Mouse (Mus musculus) heart, embryonic 11.5 days (tissue): ENCODE data around the gene Scn8a. TPM values are rescaled to one million over a fixed set of nuclear protein-coding genes. Genes with fewer than 3 reads are reported as not detected.

Source experiments
- ATAC-seq: fragments of 200-750 bp; cut with Nextera tagmentation; replicated peaks from 2 replicates; pipeline ENCODE4 v1.8.0; 2017; ENCODE audit warnings: moderate library complexity; ENCODE audit not compliant: insufficient number of reproducible peaks, low FRiP score, low TSS enrichment
- H3K27ac ChIP-seq: fragments of 300-500 bp; sonication (generic); 2 replicates; pipeline ENCODE4 v1.5.1; 2014; ENCODE audit warnings: mild to moderate bottlenecking, low read depth, low read length
- H3K27me3 ChIP-seq: fragments of 300-500 bp; sonication (generic); 2 replicates; pipeline ENCODE4 v1.6.1; 2014; ENCODE audit warnings: mild to moderate bottlenecking, low read length, mixed read lengths; ENCODE audit not compliant: control insufficient read depth, insufficient read depth
- H3K36me3 ChIP-seq: fragments of 300-500 bp; sonication (generic); 2 replicates; pipeline ENCODE4 v1.6.1; 2014; ENCODE audit warnings: mild to moderate bottlenecking, low read length, moderate library complexity, mixed read lengths; ENCODE audit not compliant: control insufficient read depth, insufficient read depth
- H3K4me1 ChIP-seq: fragments of 300-500 bp; sonication (generic); 2 replicates; pipeline ENCODE4 v1.6.1; 2014; ENCODE audit warnings: low read length; ENCODE audit not compliant: control insufficient read depth, insufficient read depth
- H3K4me2 ChIP-seq: fragments of 300-500 bp; sonication (generic); 2 replicates; pipeline ENCODE4 v1.6.1; 2014; ENCODE audit warnings: mild to moderate bottlenecking, moderate library complexity
- H3K4me3 ChIP-seq: fragments of 300-500 bp; sonication (generic); 2 replicates; pipeline ENCODE4 v1.5.1; 2014; ENCODE audit warnings: low read depth, low read length
- H3K9ac ChIP-seq: fragments of 300-500 bp; sonication (generic); 2 replicates; pipeline ENCODE4 v1.6.1; 2014; ENCODE audit warnings: mild to moderate bottlenecking, low read depth, low read length, moderate library complexity
- H3K9me3 ChIP-seq: fragments of 300-500 bp; sonication (generic); replicated peaks from 2 replicates; pipeline ENCODE4 v1.6.1; 2016; ENCODE audit warnings: low read length; ENCODE audit not compliant: control insufficient read depth
- WGBS: fragments of 180-500 bp; shearing (Covaris S2); extraction: QIAGEN DNeasy Blood & Tissue Kit; methylation state at CpG from one replicate; pipeline ENCODE4 v1.1.7; 2014; ENCODE audit not compliant: insufficient replicate concordance; 5-methylcytosine and 5-hydroxymethylcytosine counted together
- polyA plus RNA-seq: library from polyadenylated mRNA; unstranded; fragments of >200 nt; fragmentation: Nextera tagmentation; extraction: Ambion mirVana; gene quantifications from 2 replicates; pipeline ENCODE4 v1.2.1, GENCODE M21; 2014

Gene Scn8a
- polyA plus RNA-seq, 1 experiment from 2014 or later, result 1.2 TPM

DNA sequence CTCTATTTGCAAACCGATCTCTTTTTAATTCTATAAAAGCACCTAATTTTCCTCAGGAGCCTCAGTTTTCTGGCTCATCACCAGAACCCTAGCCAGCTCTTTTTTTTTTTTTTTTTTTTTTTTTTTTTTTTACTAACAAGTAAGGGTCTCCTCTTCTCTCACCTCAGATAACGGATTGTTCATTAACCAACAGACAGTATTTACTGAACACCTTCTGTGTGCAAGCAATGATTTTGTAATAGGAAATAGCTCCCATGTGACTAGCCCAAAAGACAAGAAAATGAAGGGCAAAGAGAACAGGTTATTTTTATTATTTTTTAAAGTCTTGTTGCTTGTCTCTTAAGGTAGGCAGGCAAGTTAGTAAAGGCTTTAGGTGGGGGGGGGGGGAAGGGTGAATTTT lies 82.6 kb downstream of the Scn8a start:
- H3K27ac ChIP-seq, result no peak overlapping the region
- no peak overlapping the region for H3K4me3 ChIP-seq
- no peak for ATAC-seq
- no peaks in the 10 kb centered on the region; the same call in 1 of the 2 replicates for H3K9me3 ChIP-seq
- H3K4me2 ChIP-seq, result no peak overlapping the region
- no peaks in the 10 kb centered on the region for H3K36me3 ChIP-seq
- no peaks in the 10 kb centered on the region for H3K4me1 ChIP-seq
- WGBS, result 75% methylated on average over 2 of the region's 2 CpGs
- H3K27me3 ChIP-seq, result no peaks in the 10 kb centered on the region
- H3K9ac ChIP-seq, result no peak overlapping the region

DNA sequence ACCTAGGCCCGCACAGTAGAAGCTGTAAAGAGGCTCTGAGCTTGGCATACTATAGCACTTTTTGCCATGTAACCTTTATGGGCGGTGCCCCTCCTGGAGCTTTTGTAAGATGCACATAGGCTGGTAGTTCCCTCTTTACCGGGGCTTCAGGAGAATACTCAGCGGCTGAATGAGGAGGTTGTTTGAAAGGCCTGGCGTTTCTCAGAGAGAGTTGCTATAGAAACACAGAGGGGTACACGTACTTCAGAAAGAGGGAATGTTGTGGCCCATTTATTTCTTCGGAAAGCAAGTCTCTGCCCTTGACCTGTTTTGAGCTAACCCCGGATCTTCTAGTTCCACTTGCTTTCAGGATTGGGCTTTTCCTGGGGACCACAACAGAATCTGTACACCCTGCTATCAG lies 83.2 kb downstream of the Scn8a start:
- H3K36me3 ChIP-seq, result no peaks in the 10 kb centered on the region
- 53% methylated on average over 8 of the region's 8 CpGs for WGBS
- no peak overlapping the region for H3K9ac ChIP-seq
- H3K27ac ChIP-seq, result no peak overlapping the region
- no peaks in the 10 kb centered on the region for H3K4me1 ChIP-seq
- H3K9me3 ChIP-seq, result no peaks in the 10 kb centered on the region
- H3K27me3 ChIP-seq, result no peaks in the 10 kb centered on the region
- ATAC-seq, result no peak
- no peak overlapping the region for H3K4me3 ChIP-seq
- no peak overlapping the region for H3K4me2 ChIP-seq

DNA sequence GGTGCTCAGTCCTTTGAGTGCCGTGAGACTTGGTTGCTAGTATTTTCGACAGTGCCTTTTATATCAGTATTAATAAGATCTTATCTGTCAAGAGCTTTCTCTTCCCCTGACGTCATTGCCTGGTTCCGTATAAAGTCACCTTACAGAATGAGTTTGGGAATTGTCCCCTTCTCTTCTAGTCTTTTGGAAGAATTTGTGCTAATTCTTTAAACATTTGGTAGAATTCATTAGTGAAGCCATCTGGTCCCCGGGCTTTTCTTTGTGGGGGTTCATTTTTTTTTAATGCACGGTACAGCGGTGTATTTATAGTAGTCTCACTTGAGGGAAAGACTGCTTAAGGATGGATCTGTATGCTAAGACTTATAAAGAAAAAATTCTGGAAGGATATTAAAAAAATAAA lies 84.3 kb downstream of the Scn8a start:
- Histone ChIP-seq H3K9ac (no peak overlapping the region), H3K4me1 (no peaks in the 10 kb centered on the region), H3K27ac (no peak overlapping the region), H3K4me3 (no peak overlapping the region), H3K36me3 (no peaks in the 10 kb centered on the region), H3K4me2 (no peak overlapping the region), H3K9me3 (no peaks in the 10 kb centered on the region), H3K27me3 (no peaks in the 10 kb centered on the region)
- ATAC-seq, result no peak
- WGBS, result 79% methylated on average over 7 of the region's 7 CpGs

DNA sequence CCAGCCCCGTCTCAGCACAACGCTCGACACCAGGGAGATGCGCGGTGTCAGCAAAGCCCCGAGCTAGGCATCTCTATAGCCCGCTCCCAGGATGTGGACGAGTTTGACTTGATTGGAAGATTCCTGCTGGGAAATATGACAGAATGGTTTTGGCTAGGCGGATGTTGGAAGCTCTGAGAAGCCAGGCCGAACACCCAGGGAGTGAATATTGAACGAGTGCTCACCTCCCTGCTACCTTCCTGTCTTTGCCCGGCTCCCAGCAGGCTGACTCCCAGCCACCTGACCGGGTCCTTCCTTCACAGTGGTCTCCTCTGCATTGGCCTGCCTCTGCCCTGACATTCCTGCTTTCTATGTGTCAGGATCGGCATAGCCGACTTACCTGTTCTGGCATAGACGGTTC lies 85.1 kb downstream of the Scn8a start:
- no peaks in the 10 kb centered on the region for H3K36me3 ChIP-seq
- no peak overlapping the region for H3K27ac ChIP-seq
- WGBS, result 77% methylated on average over 16 of the region's 16 CpGs
- no peak for ATAC-seq
- H3K4me2 ChIP-seq, result no peak overlapping the region
- H3K9ac ChIP-seq, result no peak overlapping the region
- no peak overlapping the region for H3K4me3 ChIP-seq
- H3K27me3 ChIP-seq, result no peaks in the 10 kb centered on the region
- no peaks in the 10 kb centered on the region for H3K9me3 ChIP-seq
- no peaks in the 10 kb centered on the region for H3K4me1 ChIP-seq

DNA sequence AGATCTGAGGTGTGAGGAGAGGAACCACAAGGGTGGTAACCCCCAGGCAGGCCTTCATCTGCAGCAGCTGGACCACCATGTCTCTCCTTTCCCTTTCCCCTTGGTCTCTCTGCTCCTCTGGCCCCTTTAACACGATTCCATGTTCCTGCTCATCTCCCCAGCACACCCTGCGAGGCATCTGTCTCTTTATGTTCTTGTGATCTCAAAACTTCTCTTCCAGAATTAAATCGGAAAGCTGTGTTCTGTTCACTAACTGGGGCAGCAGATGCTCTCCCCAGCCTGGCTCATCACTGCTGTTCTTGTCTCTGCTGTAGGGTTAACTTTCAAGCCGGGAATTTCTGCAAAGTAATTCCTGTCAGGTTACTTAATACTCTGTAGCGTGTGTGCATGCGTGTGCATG lies 91.3 kb downstream of the Scn8a start:
- Histone ChIP-seq H3K4me1 (no peaks in the 10 kb centered on the region), H3K4me2 (no peak overlapping the region), H3K9ac (no peak overlapping the region), H3K36me3 (no peaks in the 10 kb centered on the region), H3K9me3 (no peaks in the 10 kb centered on the region), H3K27me3 (no peaks in the 10 kb centered on the region), H3K4me3 (no peak overlapping the region), H3K27ac (no peak overlapping the region)
- no peak for ATAC-seq
- WGBS, result 83% methylated on average over 6 of the region's 6 CpGs

DNA sequence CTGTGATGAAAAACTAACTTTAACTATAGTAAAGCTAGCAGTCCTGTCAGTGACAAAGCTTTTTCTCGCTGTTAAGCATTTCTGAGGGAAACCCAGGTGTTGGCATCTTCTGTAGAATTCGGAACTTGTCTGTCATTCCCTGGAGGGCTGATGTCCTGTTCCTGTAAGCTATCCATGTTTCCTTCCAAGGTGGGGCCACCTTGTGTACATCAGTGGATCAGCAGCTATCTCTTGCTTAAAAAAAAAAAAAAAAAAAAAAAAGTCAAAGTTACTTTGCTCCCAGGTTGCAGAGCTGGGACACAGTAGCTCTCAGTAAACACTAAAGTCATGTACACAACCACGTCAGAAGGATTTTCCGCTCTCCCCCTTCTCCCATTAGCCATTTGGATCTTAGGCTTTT lies 91.9 kb downstream of the Scn8a start:
- Histone ChIP-seq H3K9ac (no peak overlapping the region), H3K9me3 (no peaks in the 10 kb centered on the region), H3K36me3 (no peaks in the 10 kb centered on the region), H3K4me2 (no peak overlapping the region), H3K27me3 (no peaks in the 10 kb centered on the region), H3K4me3 (no peak overlapping the region), H3K27ac (no peak overlapping the region), H3K4me1 (no peaks in the 10 kb centered on the region)
- no peak for ATAC-seq
- WGBS, result 74% methylated on average over 4 of the region's 4 CpGs

DNA sequence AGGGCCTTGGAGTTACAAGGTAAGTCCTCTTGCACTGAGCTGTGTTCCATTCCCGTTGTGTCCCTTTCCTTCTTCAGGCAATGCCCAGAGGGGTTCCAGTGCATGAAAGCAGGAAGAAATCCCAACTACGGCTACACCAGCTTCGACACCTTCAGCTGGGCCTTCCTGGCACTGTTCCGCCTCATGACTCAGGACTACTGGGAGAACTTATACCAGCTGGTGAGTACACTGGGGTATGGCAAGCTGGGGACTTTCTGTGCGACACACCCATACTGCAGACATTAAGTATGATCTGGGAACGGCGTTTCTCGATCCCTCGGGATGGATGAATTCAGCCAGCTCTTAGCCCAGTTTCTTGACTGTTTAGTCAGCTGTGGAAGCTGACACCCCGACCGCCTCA lies 101.8 kb downstream of the Scn8a start:
- Histone ChIP-seq H3K4me3 (no peak overlapping the region), H3K9me3 (no peaks in the 10 kb centered on the region), H3K27me3 (no peaks in the 10 kb centered on the region), H3K9ac (no peak overlapping the region), H3K4me1 (no peaks in the 10 kb centered on the region), H3K36me3 (no peaks in the 10 kb centered on the region), H3K27ac (no peak overlapping the region), H3K4me2 (no peak overlapping the region)
- ATAC-seq, result no peak
- 84% methylated on average over 11 of the region's 11 CpGs for WGBS

DNA sequence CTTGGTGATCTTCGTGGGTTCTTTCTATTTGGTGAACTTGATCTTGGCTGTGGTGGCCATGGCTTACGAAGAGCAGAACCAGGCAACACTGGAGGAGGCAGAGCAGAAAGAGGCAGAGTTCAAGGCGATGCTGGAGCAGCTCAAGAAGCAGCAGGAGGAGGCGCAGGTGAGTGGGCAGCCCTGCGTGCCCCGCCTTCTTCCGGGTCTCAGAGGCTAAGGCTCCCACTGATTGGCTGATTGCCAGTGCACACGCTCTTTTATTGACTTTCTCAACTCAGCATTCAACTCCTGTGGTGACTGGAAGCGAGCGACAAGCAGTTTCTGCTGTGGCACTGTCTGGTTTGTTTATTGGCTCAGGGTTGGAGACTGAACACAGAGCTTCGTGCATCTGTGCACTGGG lies 103.1 kb downstream of the Scn8a start:
- H3K27ac ChIP-seq, result no peak overlapping the region
- 49% methylated on average over 11 of the region's 11 CpGs for WGBS
- no peaks in the 10 kb centered on the region for H3K4me1 ChIP-seq
- no peaks in the 10 kb centered on the region for H3K36me3 ChIP-seq
- no peaks in the 10 kb centered on the region for H3K9me3 ChIP-seq
- H3K9ac ChIP-seq, result no peak overlapping the region
- H3K27me3 ChIP-seq, result no peaks in the 10 kb centered on the region
- H3K4me2 ChIP-seq, result no peak overlapping the region
- ATAC-seq, result no peak
- no peak overlapping the region for H3K4me3 ChIP-seq

DNA sequence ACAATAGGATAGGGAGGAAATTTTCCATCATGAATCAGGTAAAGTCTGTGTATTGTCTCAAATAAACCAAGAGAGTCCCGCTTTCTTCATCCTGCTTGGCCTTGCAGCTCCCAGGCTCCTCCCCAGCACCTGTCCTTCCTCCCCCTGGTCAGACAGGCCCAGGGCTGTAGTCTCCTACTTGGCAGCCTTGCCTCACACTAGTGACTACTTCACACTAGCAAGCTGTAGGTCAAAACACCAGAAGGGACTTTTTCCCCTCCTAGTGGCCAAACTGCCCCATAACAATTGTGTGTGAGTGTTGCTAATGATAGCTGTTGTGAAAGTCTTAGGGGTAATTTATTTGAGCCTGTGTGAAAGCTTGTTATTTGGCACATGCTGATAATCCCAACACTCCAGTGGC lies 105.0 kb downstream of the Scn8a start:
- 69% methylated on average over 1 of the region's 1 CpGs for WGBS
- no peak for ATAC-seq
- H3K4me2 ChIP-seq, result no peak overlapping the region
- H3K9ac ChIP-seq, result no peak overlapping the region
- no peaks in the 10 kb centered on the region for H3K9me3 ChIP-seq
- no peaks in the 10 kb centered on the region for H3K27me3 ChIP-seq
- no peak overlapping the region for H3K4me3 ChIP-seq
- H3K27ac ChIP-seq, result no peak overlapping the region
- H3K4me1 ChIP-seq, result no peaks in the 10 kb centered on the region
- H3K36me3 ChIP-seq, result no peaks in the 10 kb centered on the region
